Mouse (Mus musculus): ENCODE results near the gene Arpp21. TPM values are rescaled to one million over a fixed set of nuclear protein-coding genes. Genes with fewer than 3 reads are reported as not detected.

Arpp21 gene
- total RNA-seq, 1 experiment, result 0.22 TPM

DNA sequence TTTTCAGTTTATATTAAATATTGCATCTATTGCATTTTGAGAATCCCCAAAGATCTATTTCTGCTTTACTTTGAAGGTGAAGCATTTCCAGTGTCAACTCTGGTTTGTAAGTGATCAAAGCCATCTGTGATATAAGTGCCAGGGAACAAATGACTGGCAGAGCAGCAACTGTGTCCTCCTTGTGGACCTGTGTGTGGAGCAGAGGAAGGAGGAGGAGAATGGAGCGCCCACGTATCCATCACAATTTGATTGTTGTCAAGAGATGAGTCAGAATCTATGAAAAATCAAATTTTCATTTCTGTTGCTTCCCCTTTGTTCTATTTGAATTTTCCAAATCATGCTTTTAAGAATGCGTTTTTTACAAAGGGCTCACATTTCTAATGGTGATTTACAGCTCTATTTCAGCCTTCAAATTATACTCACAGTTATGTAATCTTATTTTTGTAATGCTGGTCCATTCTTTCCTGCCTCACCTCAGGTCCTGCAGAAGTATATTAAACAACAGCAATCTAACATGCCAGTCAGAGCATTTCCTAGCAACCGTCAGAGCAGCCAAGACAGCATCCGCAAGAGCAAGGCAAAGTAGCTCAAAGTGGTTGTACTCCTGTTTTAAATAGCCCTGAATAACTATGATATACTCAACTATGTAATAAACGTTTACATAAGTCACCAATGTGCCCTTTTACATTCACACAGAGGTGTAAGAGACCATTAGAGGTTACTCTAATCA, 174.9 kb downstream of the Arpp21 start:
- no peak overlapping the region for H3K27ac ChIP-seq (ENCODE audit: insufficient read depth, low read depth, low read length, poor library complexity, severe bottlenecking)
- no peak overlapping the region for H3K4me3 ChIP-seq (ENCODE audit: insufficient read depth in 1 of 2, low read depth in 1 of 2, low read length in 2 of 2, poor library complexity in 1 of 2, severe bottlenecking in 1 of 2)
- DNase-seq (ENCODE audit: low read depth, low spot score), result no peak
- H3K9me3 ChIP-seq (ENCODE audit: control insufficient read depth, insufficient read depth, low read depth, low read length), result no peaks in the 10 kb centered on the region
- H3K36me3 ChIP-seq (ENCODE audit: control insufficient read depth, insufficient read depth, low read length, poor library complexity, severe bottlenecking), result no peaks in the 10 kb centered on the region
- no peak overlapping the region for H3K9ac ChIP-seq (ENCODE audit: insufficient read depth, low read depth, low read length, poor library complexity, severe bottlenecking)
- no peak for TF ChIP-seq HCFC1 (IDR thresholded peaks at IDR 0.05; ENCODE audit: borderline replicate concordance, insufficient read depth, low read length)
- no peak for TF ChIP-seq ZC3H11A (IDR thresholded peaks at IDR 0.05; ENCODE audit: borderline replicate concordance, low read depth, low read length)
- no peak for TF ChIP-seq CHD2 (IDR thresholded peaks at IDR 0.05; ENCODE audit: low read depth, low read length)
- TF ChIP-seq ZNF384 (IDR thresholded peaks at IDR 0.05; ENCODE audit: low read depth, low read length), result no peak
- TF ChIP-seq MAFK (IDR thresholded peaks at IDR 0.05; ENCODE audit: insufficient read depth, low read depth, low read length), result no peak
- H3K4me1 ChIP-seq (ENCODE audit: control insufficient read depth in 2 of 2, insufficient read depth in 2 of 2, low read length in 2 of 2, poor library complexity in 1 of 2), result no peaks in the 10 kb centered on the region
- in situ Hi-C loops (cut with MboI; ENCODE audit: low sequenced_read_pairs in 2 of 2, unreplicated experiment in 2 of 2), result no loop called here

DNA sequence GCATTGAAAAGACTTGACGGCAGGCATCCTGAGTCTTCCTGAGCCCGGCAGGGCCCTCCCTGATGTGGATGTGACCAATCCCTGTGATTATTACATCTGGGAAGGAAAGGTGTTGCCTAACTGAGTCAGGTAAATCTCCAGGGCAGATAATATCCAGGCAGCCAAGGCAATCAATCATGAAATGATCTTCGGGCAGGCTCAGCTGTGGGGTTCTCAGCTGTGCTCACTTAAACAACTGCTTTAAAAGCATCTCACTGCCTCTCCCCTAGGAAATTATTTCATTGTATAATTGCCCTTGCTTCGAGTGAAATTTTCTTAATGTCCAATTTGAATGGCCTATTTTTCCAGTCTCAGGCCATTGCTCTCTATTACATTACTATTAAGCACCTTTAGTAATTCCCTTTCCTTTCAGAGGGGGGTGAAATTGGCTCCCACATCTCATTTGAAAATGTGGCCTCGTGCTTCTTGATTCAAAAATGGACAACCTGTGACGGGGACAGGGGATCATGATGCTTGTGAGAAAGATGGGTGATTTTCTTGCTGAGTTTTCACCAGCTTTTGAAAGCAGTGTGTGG, 180.8 kb downstream of the Arpp21 start:
- Histone ChIP-seq H3K9me3 (ENCODE audit: control insufficient read depth, insufficient read depth, low read depth, low read length) (no peaks in the 10 kb centered on the region), H3K27ac (ENCODE audit: insufficient read depth, low read depth, low read length, poor library complexity, severe bottlenecking) (no peak overlapping the region), H3K9ac (ENCODE audit: insufficient read depth, low read depth, low read length, poor library complexity, severe bottlenecking) (no peak overlapping the region), H3K4me1 (ENCODE audit: control insufficient read depth in 2 of 2, insufficient read depth in 2 of 2, low read length in 2 of 2, poor library complexity in 1 of 2) (no peaks in the 10 kb centered on the region), H3K4me3 (ENCODE audit: insufficient read depth in 1 of 2, low read depth in 1 of 2, low read length in 2 of 2, poor library complexity in 1 of 2, severe bottlenecking in 1 of 2) (no peak overlapping the region), H3K36me3 (ENCODE audit: control insufficient read depth, insufficient read depth, low read length, poor library complexity, severe bottlenecking) (no peaks in the 10 kb centered on the region)
- DNase-seq (ENCODE audit: low read depth, low spot score), result no peak
- in situ Hi-C loops (cut with MboI; ENCODE audit: low sequenced_read_pairs in 2 of 2, unreplicated experiment in 2 of 2), result no loop called here
- no peak for TF ChIP-seq ZNF384 (IDR thresholded peaks at IDR 0.05; ENCODE audit: low read depth, low read length)
- no peak for TF ChIP-seq MAFK (IDR thresholded peaks at IDR 0.05; ENCODE audit: insufficient read depth, low read depth, low read length)
- TF ChIP-seq ZC3H11A (IDR thresholded peaks at IDR 0.05; ENCODE audit: borderline replicate concordance, low read depth, low read length), result no peak
- TF ChIP-seq CHD2 (IDR thresholded peaks at IDR 0.05; ENCODE audit: low read depth, low read length), result no peak
- no peak for TF ChIP-seq HCFC1 (IDR thresholded peaks at IDR 0.05; ENCODE audit: borderline replicate concordance, insufficient read depth, low read length)

DNA sequence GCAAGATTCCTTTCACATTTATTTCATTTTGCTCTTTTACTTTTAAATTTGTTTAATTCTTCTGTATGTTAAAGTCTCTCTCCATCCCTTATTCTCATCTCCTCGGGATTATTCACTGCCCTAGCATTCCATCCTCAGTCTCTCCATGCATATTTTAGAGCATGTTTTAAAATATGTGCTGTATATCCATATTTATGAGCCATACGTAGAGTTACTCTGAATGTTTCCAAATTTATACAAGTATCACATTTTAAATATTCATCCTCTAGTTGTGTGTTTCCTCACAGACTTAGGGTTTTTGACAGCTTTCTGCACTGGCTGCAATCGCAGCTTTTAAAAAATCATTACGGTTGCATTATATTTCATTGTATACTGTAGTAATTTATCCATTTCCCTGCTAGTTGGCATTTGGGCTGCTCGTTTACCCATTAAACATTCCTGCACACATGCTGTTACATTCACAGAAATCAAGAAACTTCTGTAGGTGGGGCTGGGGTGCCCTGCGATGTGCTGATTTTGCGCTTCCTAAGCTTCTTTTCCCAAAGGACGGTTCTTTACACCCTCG, 187.8 kb downstream of the Arpp21 start:
- Histone ChIP-seq H3K4me3 (ENCODE audit: insufficient read depth in 1 of 2, low read depth in 1 of 2, low read length in 2 of 2, poor library complexity in 1 of 2, severe bottlenecking in 1 of 2) (no peak overlapping the region), H3K27ac (ENCODE audit: insufficient read depth, low read depth, low read length, poor library complexity, severe bottlenecking) (no peak overlapping the region), H3K9me3 (ENCODE audit: control insufficient read depth, insufficient read depth, low read depth, low read length) (no peaks in the 10 kb centered on the region), H3K9ac (ENCODE audit: insufficient read depth, low read depth, low read length, poor library complexity, severe bottlenecking) (no peak overlapping the region), H3K4me1 (ENCODE audit: control insufficient read depth in 2 of 2, insufficient read depth in 2 of 2, low read length in 2 of 2, poor library complexity in 1 of 2) (no peaks in the 10 kb centered on the region), H3K36me3 (ENCODE audit: control insufficient read depth, insufficient read depth, low read length, poor library complexity, severe bottlenecking) (no peaks in the 10 kb centered on the region)
- in situ Hi-C loops (cut with MboI; ENCODE audit: low sequenced_read_pairs in 2 of 2, unreplicated experiment in 2 of 2), result no loop called here
- DNase-seq (ENCODE audit: low read depth, low spot score), result no peak
- TF ChIP-seq ZNF384 (IDR thresholded peaks at IDR 0.05; ENCODE audit: low read depth, low read length), result no peak
- TF ChIP-seq ZC3H11A (IDR thresholded peaks at IDR 0.05; ENCODE audit: borderline replicate concordance, low read depth, low read length), result no peak
- no peak for TF ChIP-seq CHD2 (IDR thresholded peaks at IDR 0.05; ENCODE audit: low read depth, low read length)

DNA sequence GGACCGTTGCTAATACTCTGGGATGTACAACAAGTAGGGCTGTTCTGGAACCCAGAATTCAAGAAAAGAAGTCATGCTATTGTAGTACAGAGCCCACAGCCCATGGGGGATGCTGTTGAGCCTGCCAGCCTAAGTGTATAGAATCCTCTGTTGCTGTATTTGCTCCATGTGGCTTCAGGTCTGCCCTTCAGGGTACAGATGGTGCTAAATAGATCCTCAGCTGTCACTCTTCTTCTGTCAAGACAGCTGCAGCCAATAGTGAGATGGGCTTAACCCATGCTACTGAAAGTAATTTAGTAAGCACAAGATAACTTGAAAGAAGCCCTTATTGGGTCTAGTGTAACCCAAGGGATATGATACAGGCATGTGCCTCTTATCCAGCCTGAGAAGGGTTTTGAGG, 195.2 kb downstream of the Arpp21 start:
- Histone ChIP-seq H3K36me3 (ENCODE audit: control insufficient read depth, insufficient read depth, low read length, poor library complexity, severe bottlenecking) (no peaks in the 10 kb centered on the region), H3K4me3 (ENCODE audit: insufficient read depth in 1 of 2, low read depth in 1 of 2, low read length in 2 of 2, poor library complexity in 1 of 2, severe bottlenecking in 1 of 2) (no peak overlapping the region), H3K9me3 (ENCODE audit: control insufficient read depth, insufficient read depth, low read depth, low read length) (no peaks in the 10 kb centered on the region), H3K4me1 (ENCODE audit: control insufficient read depth in 2 of 2, insufficient read depth in 2 of 2, low read length in 2 of 2, poor library complexity in 1 of 2) (no peaks in the 10 kb centered on the region), H3K9ac (ENCODE audit: insufficient read depth, low read depth, low read length, poor library complexity, severe bottlenecking) (no peak overlapping the region), H3K27ac (ENCODE audit: insufficient read depth, low read depth, low read length, poor library complexity, severe bottlenecking) (no peak overlapping the region)
- no peak for DNase-seq (ENCODE audit: low read depth, low spot score)
- in situ Hi-C loops (cut with MboI; ENCODE audit: low sequenced_read_pairs in 2 of 2, unreplicated experiment in 2 of 2), result no loop called here
- no peak for TF ChIP-seq ZNF384 (IDR thresholded peaks at IDR 0.05; ENCODE audit: low read depth, low read length)
- TF ChIP-seq CHD2 (IDR thresholded peaks at IDR 0.05; ENCODE audit: low read depth, low read length), result no peak
- no peak for TF ChIP-seq MAFK (IDR thresholded peaks at IDR 0.05; ENCODE audit: insufficient read depth, low read depth, low read length)
- TF ChIP-seq HCFC1 (IDR thresholded peaks at IDR 0.05; ENCODE audit: borderline replicate concordance, insufficient read depth, low read length), result no peak
